Mouse (Mus musculus) midbrain, embryonic 10.5 days (tissue): Measurements from ENCODE around the gene Rnf166. TPM values are rescaled to one million over a fixed set of nuclear protein-coding genes. Genes with fewer than 3 reads are reported as not detected.

ENCODE experiments used
- DNase-seq: peaks from one replicate; pipeline ENCODE4 v3.0.0-alpha.2; 2017; ENCODE audit warnings: low spot score
- H3K27ac ChIP-seq: fragments of 300-500 bp; sonication (generic); replicated peaks from 2 replicates; pipeline ENCODE4 v1.5.1; 2016; ENCODE audit warnings: mild to moderate bottlenecking
- H3K27me3 ChIP-seq: fragments of 300-500 bp; sonication (generic); 2 replicates; pipeline ENCODE4 v1.6.1; 2016; ENCODE audit warnings: low read depth, mild to moderate bottlenecking; ENCODE audit not compliant: poor library complexity, severe bottlenecking
- H3K36me3 ChIP-seq: fragments of 300-500 bp; sonication (generic); 2 replicates; pipeline ENCODE4 v1.6.1; 2016; ENCODE audit warnings: mild to moderate bottlenecking, moderate library complexity
- H3K4me1 ChIP-seq: fragments of 300-500 bp; sonication (generic); 2 replicates; pipeline ENCODE4 v1.6.1; 2016
- H3K4me3 ChIP-seq: fragments of 300-500 bp; sonication (generic); 2 replicates; pipeline ENCODE4 v1.5.1; 2016; ENCODE audit warnings: mild to moderate bottlenecking, moderate library complexity
- H3K9me3 ChIP-seq: fragments of 300-500 bp; sonication (generic); replicated peaks from 2 replicates; pipeline ENCODE4 v1.6.1; 2016; ENCODE audit warnings: mild to moderate bottlenecking
- WGBS: fragments of 180-500 bp; shearing (Covaris S2); methylation state at CpG from one replicate; pipeline ENCODE4 v1.1.7; 2016; 5-methylcytosine and 5-hydroxymethylcytosine counted together
- polyA plus RNA-seq: library from polyadenylated mRNA; unstranded; fragments of >200 nt; fragmentation: Nextera tagmentation; extraction: Ambion mirVana; gene quantifications from 2 replicates; pipeline ENCODE4 v1.2.1, GENCODE M21; 2016

Rnf166 gene
- polyA plus RNA-seq: 31.7 and 35.6 TPM in 2 replicates

GRCm38 (mm10) chr8:122475580-122476320 is at the start of gene Rnf166, which contains the start of gene Ctu2:
TSS of gene Rnf166 (minus strand) at chr8:122476064.
TSS of gene Ctu2 (plus strand) at chr8:122476143.
- Histone ChIP-seq H3K4me3 (peak within 1 kb of the TSS; percentile 81), H3K27me3 (no peaks in the 10 kb centered on the region), H3K4me1 (peaks cover 34% of the 10 kb centered on the region), H3K27ac (peak within 1 kb of the TSS; percentile 92), H3K36me3 (peaks cover 63% of the 10 kb centered on the region), H3K9me3 (no peaks in the 10 kb centered on the region)
- DNase-seq: peak; percentile 93
- under 1% methylated on average over 101 of the region's 103 CpGs for WGBS

- no peaks in the 10 kb centered on the region for H3K27me3 ChIP-seq
- H3K27ac ChIP-seq: no peak overlapping the region; the same call in 1 of the 2 replicates
- no peak for DNase-seq
- peaks cover 54% of the 10 kb centered on the region for H3K4me1 ChIP-seq
- no peaks in the 10 kb centered on the region for H3K9me3 ChIP-seq
- H3K4me3 ChIP-seq: no peak overlapping the region
- no peaks in the 10 kb centered on the region for H3K36me3 ChIP-seq
- WGBS: 78% methylated on average over 6 of the region's 6 CpGs
Measured at GRCm38 (mm10) chr8:122525004-122525403, 49.1 kb upstream of the Rnf166 start.

GRCm38 (mm10) chr8:122524506-122524905 is 48.6 kb upstream of the Rnf166 start:
- Histone ChIP-seq H3K36me3 (no peaks in the 10 kb centered on the region), H3K27me3 (no peaks in the 10 kb centered on the region), H3K4me3 (no peak overlapping the region), H3K4me1 (peaks cover 58% of the 10 kb centered on the region), H3K9me3 (no peaks in the 10 kb centered on the region), H3K27ac (peak overlapping the region; percentile 63; the same call in 1 of the 2 replicates)
- DNase-seq: no peak
- 89% methylated on average over 6 of the region's 6 CpGs for WGBS

- Histone ChIP-seq H3K4me3 (no peak overlapping the region), H3K9me3 (no peaks in the 10 kb centered on the region), H3K4me1 (peaks cover 60% of the 10 kb centered on the region), H3K27ac (peak overlapping the region; percentile 63), H3K36me3 (no peaks in the 10 kb centered on the region), H3K27me3 (no peaks in the 10 kb centered on the region)
- DNase-seq: no peak
- WGBS: 31% methylated on average over 23 of the region's 23 CpGs
Measured at GRCm38 (mm10) chr8:122523652-122524360, 47.9 kb upstream of the Rnf166 start.

- Histone ChIP-seq H3K27ac (peak overlapping the region; percentile 63), H3K9me3 (no peaks in the 10 kb centered on the region), H3K36me3 (no peaks in the 10 kb centered on the region), H3K27me3 (no peaks in the 10 kb centered on the region), H3K4me1 (peaks cover 68% of the 10 kb centered on the region), H3K4me3 (no peak overlapping the region)
- DNase-seq: no peak
- WGBS: 64% methylated on average over 14 of the region's 14 CpGs
Measured at GRCm38 (mm10) chr8:122522796-122523651, 47.2 kb upstream of the Rnf166 start.

DNA sequence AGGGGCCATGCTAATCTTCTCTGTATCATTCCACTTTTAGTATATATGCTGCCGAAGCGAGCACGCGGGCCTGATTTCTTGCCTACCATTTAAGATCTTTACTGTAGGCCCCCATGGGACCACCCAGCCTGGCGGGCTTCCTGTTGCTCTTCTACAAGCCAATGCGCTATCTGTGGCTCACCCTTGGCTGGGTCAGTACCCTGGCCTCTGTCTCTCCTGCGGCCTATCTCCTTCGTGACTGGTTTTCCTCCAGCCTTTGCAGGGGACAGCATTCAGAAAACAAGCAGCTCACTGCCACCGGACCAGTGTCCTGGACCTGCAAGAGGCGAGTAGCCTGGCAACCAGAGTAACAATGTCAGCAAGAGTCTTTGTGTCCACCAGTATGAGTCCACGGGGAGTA is 44.7 kb upstream of the Rnf166 start:
- Histone ChIP-seq H3K27ac (no peak overlapping the region), H3K4me1 (peaks cover 68% of the 10 kb centered on the region), H3K9me3 (no peaks in the 10 kb centered on the region), H3K4me3 (no peak overlapping the region), H3K27me3 (no peaks in the 10 kb centered on the region), H3K36me3 (no peaks in the 10 kb centered on the region)
- 75% methylated on average over 11 of the region's 11 CpGs for WGBS
- no peak for DNase-seq

GRCm38 (mm10) chr8:122517541-122518190 is 41.8 kb upstream of the Rnf166 start:
- H3K4me3 ChIP-seq: peak overlapping the region; percentile 11
- peak; percentile 46 for DNase-seq
- no peaks in the 10 kb centered on the region for H3K9me3 ChIP-seq
- H3K27ac ChIP-seq: peak overlapping the region; percentile 85
- H3K4me1 ChIP-seq: peaks cover 40% of the 10 kb centered on the region
- no peaks in the 10 kb centered on the region for H3K36me3 ChIP-seq
- WGBS: 43% methylated on average over 6 of the region's 6 CpGs
- H3K27me3 ChIP-seq: no peaks in the 10 kb centered on the region

DNA sequence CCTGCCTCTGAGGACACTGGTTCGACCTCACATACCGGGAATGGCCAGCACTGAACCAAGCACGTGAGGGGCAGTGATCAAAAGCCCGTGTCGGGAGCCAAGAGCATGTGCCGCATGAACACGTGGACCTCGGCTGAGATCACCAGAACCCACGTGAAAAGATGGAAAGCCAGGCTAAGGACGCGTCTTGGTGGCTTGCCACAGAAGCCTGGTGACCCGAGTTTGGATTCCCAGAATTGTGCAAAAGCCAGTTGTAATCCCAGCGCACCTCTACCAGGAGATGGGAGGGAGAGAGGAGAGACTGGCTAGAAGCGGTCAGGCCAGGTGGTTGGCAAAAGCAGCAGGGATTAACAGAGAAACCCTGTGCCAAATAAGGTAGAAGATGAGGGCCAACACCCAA is 39.8 kb upstream of the Rnf166 start:
- no peaks in the 10 kb centered on the region for H3K9me3 ChIP-seq
- peaks cover 41% of the 10 kb centered on the region for H3K4me1 ChIP-seq
- no peaks in the 10 kb centered on the region for H3K27me3 ChIP-seq
- H3K36me3 ChIP-seq: no peaks in the 10 kb centered on the region
- DNase-seq: no peak
- 96% methylated on average over 14 of the region's 14 CpGs for WGBS
- H3K27ac ChIP-seq: no peak overlapping the region
- H3K4me3 ChIP-seq: no peak overlapping the region

GRCm38 (mm10) chr8:122512392-122512791 is 36.5 kb upstream of the Rnf166 start:
- Histone ChIP-seq H3K9me3 (no peaks in the 10 kb centered on the region), H3K27me3 (no peaks in the 10 kb centered on the region), H3K4me3 (no peak overlapping the region), H3K4me1 (peaks cover 14% of the 10 kb centered on the region), H3K27ac (no peak overlapping the region; the same call in 1 of the 2 replicates), H3K36me3 (no peaks in the 10 kb centered on the region)
- no peak for DNase-seq
- 86% methylated on average over 7 of the region's 7 CpGs for WGBS

GRCm38 (mm10) chr8:122511552-122511951 is 35.7 kb upstream of the Rnf166 start:
- Histone ChIP-seq H3K9me3 (no peaks in the 10 kb centered on the region), H3K4me3 (no peak overlapping the region), H3K27ac (no peak overlapping the region), H3K27me3 (no peaks in the 10 kb centered on the region), H3K36me3 (no peaks in the 10 kb centered on the region), H3K4me1 (0 out of 2 replicates have a peak, but pooled peaks cover 7% of the 10 kb centered on the region)
- DNase-seq: no peak
- 82% methylated on average over 16 of the region's 16 CpGs for WGBS

GRCm38 (mm10) chr8:122500856-122501255 is 25.0 kb upstream of the Rnf166 start:
- H3K9me3 ChIP-seq: no peaks in the 10 kb centered on the region
- WGBS: 43% methylated on average over 10 of the region's 10 CpGs
- H3K36me3 ChIP-seq: peaks cover 4% of the 10 kb centered on the region; the same call in 1 of the 2 replicates
- peak; percentile 70 for DNase-seq
- H3K27me3 ChIP-seq: no peaks in the 10 kb centered on the region
- H3K27ac ChIP-seq: no peak overlapping the region
- no peak overlapping the region for H3K4me3 ChIP-seq
- no peaks in the 10 kb centered on the region; the same call in 1 of the 2 replicates for H3K4me1 ChIP-seq

GRCm38 (mm10) chr8:122497912-122498311 is 22.0 kb upstream of the Rnf166 start:
- no peak for DNase-seq
- Histone ChIP-seq H3K36me3 (peaks cover 16% of the 10 kb centered on the region; the same call in 1 of the 2 replicates), H3K9me3 (no peaks in the 10 kb centered on the region), H3K27me3 (no peaks in the 10 kb centered on the region), H3K4me1 (no peaks in the 10 kb centered on the region; the same call in 1 of the 2 replicates), H3K4me3 (no peak overlapping the region), H3K27ac (no peak overlapping the region)
- WGBS: 67% methylated on average over 17 of the region's 17 CpGs
